Mouse (Mus musculus) ES-Bruce4 (cell line): ENCODE results near the gene Parp3. TPM values are rescaled to one million over a fixed set of nuclear protein-coding genes. Genes with fewer than 3 reads are reported as not detected.

Experiments used
- H3K27ac ChIP-seq: 2 replicates; pipeline ENCODE4 v1.5.1; 2012; ENCODE audit warnings: low read length, inconsistent platforms; ENCODE audit not compliant: insufficient read depth
- H3K27me3 ChIP-seq: 2 replicates; pipeline ENCODE4 v1.6.1; 2012; ENCODE audit warnings: mild to moderate bottlenecking, low read length, inconsistent platforms; ENCODE audit not compliant: control insufficient read depth, poor library complexity, insufficient read depth, severe bottlenecking
- H3K36me3 ChIP-seq: 2 replicates; pipeline ENCODE4 v1.6.1; 2012; ENCODE audit warnings: inconsistent platforms, mild to moderate bottlenecking, low read length, moderate library complexity; ENCODE audit not compliant: control insufficient read depth, poor library complexity, insufficient read depth, severe bottlenecking
- H3K4me1 ChIP-seq: one replicate; pipeline ENCODE4 v1.8.1; 2011; ENCODE audit warnings: low read length; ENCODE audit not compliant: control insufficient read depth, insufficient read depth
- H3K4me3 ChIP-seq: 2 replicates; pipeline ENCODE4 v1.5.1; 2011; ENCODE audit warnings: low read depth, mild to moderate bottlenecking, low read length
- H3K9ac ChIP-seq: 2 replicates; pipeline ENCODE4 v1.6.1; 2012; ENCODE audit warnings: low read depth, mild to moderate bottlenecking, inconsistent platforms; ENCODE audit not compliant: poor library complexity, severe bottlenecking
- H3K9me3 ChIP-seq: replicated peaks from 2 replicates; pipeline ENCODE4 v1.6.1; 2012; ENCODE audit warnings: mild to moderate bottlenecking, low read length, inconsistent platforms; ENCODE audit not compliant: control insufficient read depth, poor library complexity, insufficient read depth, severe bottlenecking
- CTCF ChIP-seq: IDR thresholded peaks from one replicate; pipeline ENCODE4 v1.8.1; 2011; ENCODE audit warnings: low read depth, low read length
- EP300 ChIP-seq: IDR thresholded peaks from 2 replicates; pipeline ENCODE4 v1.6.1; 2011; ENCODE audit warnings: low read depth, low read length; ENCODE audit not compliant: insufficient read depth
- POLR2A ChIP-seq: IDR thresholded peaks from one replicate; pipeline ENCODE4 v1.8.1; 2011; ENCODE audit warnings: low read length; ENCODE audit not compliant: insufficient read depth
- polyA plus RNA-seq: library from polyadenylated mRNA; stranded (reverse); fragments of >200 nt; gene quantifications from 2 replicates; pipeline ENCODE4 v1.2.4, GENCODE M21; 2011; ENCODE audit warnings: low read depth; ENCODE audit not compliant: missing spikeins, insufficient read depth, insufficient read length

Gene Parp3
- polyA plus RNA-seq, 1 experiment: 8.0 TPM

DNA sequence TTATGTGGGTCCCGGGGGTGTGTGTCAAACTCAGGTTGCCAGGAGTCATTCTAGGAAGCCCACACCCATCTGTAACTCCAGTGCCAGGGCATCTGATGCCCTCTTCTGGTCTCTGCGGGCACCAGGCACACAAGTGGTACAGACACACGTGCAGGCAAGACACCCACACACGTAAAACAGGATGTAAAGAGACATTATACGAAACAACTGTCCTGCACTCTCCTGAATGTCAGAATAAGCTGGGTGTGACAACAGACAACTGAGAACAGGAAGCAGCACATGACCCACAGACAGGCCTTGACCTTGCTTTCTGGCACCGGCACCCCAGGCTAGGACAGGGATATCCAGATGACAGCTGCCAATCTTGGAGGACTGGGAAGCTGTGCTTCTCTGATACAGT is 7.4 kb downstream of the Parp3 start:
- H3K27me3 ChIP-seq: no peaks in the 10 kb centered on the region
- H3K4me3 ChIP-seq: no peak overlapping the region
- H3K36me3 ChIP-seq: no peaks in the 10 kb centered on the region
- no peak overlapping the region for H3K27ac ChIP-seq
- H3K9me3 ChIP-seq: no peaks in the 10 kb centered on the region
- no peak overlapping the region for H3K9ac ChIP-seq
- TF ChIP-seq CTCF (peak; percentile 19), EP300 (no peak)
- H3K4me1 ChIP-seq: peaks cover 1% of the 10 kb centered on the region

GRCm38 (mm10) chr9:106467746-106468145 is 9.0 kb downstream of the Parp3 start:
- H3K36me3 ChIP-seq: no peaks in the 10 kb centered on the region
- H3K27ac ChIP-seq: no peak overlapping the region
- H3K9me3 ChIP-seq: no peaks in the 10 kb centered on the region
- TF ChIP-seq POLR2A: no peak
- TF ChIP-seq CTCF: no peak
- TF ChIP-seq EP300: no peak
- no peak overlapping the region for H3K9ac ChIP-seq
- H3K27me3 ChIP-seq: no peaks in the 10 kb centered on the region
- no peaks in the 10 kb centered on the region for H3K4me1 ChIP-seq
- H3K4me3 ChIP-seq: no peak overlapping the region

GRCm38 (mm10) chr9:106466721-106467120 is 10.0 kb downstream of the Parp3 start:
- no peaks in the 10 kb centered on the region for H3K36me3 ChIP-seq
- no peak overlapping the region for H3K9ac ChIP-seq
- no peaks in the 10 kb centered on the region for H3K27me3 ChIP-seq
- no peaks in the 10 kb centered on the region for H3K4me1 ChIP-seq
- H3K27ac ChIP-seq: no peak overlapping the region
- H3K4me3 ChIP-seq: no peak overlapping the region
- H3K9me3 ChIP-seq: no peaks in the 10 kb centered on the region
- TF ChIP-seq POLR2A (no peak), EP300 (no peak), CTCF (no peak)

DNA sequence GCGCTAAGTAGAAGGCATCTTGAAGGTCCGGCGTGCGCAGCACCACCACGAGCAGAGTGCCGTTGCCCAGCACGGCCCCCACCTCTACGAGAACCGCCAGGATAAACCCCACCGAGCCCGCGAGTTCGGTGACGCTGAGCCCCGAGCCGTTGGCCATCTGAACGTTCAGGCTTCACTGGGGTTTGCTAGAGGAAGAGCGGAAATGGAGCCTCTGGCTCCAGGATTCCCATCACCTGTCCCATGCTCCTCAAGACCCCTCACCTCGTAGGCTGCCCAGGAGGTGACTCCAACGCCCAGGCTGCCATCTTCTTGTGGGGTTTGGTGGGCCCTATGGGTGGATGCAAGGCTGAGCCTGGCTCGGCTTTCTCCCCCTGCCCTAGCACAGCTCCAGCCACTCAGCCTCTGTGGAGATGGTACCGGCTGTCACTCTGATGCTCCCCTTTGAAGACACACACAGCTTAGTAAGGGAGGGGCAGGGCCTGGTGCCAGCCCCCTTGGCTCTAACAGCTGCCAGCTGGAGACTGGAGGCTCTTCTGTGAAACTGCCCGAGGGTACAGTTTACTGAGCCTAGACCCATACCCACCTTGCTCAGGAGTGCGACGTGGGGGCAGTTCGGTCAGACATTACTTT is 11.1 kb downstream of the Parp3 start, which contains the start of gene Gpr62:
Gene Gpr62, minus strand, starts transcription at position 368 of the 630 bp plus-strand sequence.
- peaks cover 1% of the 10 kb centered on the region for H3K4me1 ChIP-seq
- H3K9ac ChIP-seq: peak within 1 kb of the TSS; percentile 70
- H3K36me3 ChIP-seq: no peaks in the 10 kb centered on the region
- H3K9me3 ChIP-seq: no peaks in the 10 kb centered on the region
- TF ChIP-seq CTCF (no peak), POLR2A (no peak), EP300 (no peak)
- H3K27ac ChIP-seq: no peak within 1 kb of the TSS
- H3K4me3 ChIP-seq: peak within 1 kb of the TSS; percentile 73
- no peaks in the 10 kb centered on the region for H3K27me3 ChIP-seq

DNA sequence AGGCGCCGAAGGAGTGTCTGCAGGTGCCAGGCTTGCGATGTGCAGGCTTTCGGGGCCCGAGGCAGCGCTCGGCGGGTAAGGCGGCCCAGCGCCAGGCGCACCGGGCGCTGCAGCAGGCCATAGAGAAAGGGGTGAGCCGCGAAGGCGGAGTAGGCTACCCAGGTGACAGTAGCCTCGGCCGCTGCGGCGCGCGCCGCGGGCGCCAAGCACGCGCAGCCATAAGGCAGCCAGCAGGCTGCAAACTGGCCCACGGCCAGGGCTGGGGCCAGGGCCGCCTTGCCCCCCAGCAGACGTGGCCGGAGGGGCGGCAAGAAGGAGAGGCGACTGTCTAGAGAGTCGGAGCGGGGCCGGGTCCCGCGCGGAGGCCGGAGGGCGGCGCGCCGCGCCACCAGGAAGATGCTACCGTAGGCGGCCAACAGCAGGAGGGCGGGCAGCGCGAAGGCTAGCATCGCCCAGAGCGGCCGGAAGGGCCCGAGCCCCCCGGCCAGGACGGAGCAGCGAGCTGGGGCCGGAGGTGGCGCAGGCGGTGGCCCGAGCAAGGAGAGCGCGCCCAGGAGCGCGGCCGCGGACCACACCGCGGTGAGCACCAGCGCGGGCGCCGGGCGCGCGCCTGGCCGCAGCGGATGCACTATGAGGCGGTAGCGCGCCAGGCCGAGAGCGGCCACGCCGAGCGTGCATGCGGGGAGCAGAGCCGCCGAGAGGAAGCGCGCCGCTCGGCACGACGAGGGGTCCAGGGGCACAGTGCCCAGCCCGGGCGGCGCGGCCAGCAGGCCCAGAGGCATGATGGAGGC is 11.8 kb downstream of the Parp3 start:
- TF ChIP-seq EP300 (no peak), POLR2A (peak; percentile 46)
- Histone ChIP-seq H3K4me1 (peaks cover 3% of the 10 kb centered on the region), H3K27me3 (no peaks in the 10 kb centered on the region), H3K9ac (peak overlapping the region; percentile 70), H3K9me3 (no peaks in the 10 kb centered on the region), H3K4me3 (peak overlapping the region; percentile 73), H3K36me3 (no peaks in the 10 kb centered on the region), H3K27ac (no peak overlapping the region)
